Mouse (Mus musculus) adrenal gland, adult 8-10 months (tissue): ENCODE data around the gene Smarcb1. TPM values are rescaled to one million over a fixed set of nuclear protein-coding genes. Genes with fewer than 3 reads are reported as not detected.

Source experiments
- DNase-seq: peaks from one replicate; pipeline ENCODE4 v3.0.0; 2022
- total RNA-seq, 4 experiments: library from RNA; stranded (reverse); gene quantifications; 2 replicates each; pipeline ENCODE4 v1.2.4; 2022

Gene Smarcb1
- total RNA-seq: 100 to 1,000 TPM in 1 of 4 experiments, 10 to 100 TPM in 3; 73.2 to 105 (median 85.1) TPM

GRCm38 (mm10) chr10:75921026-75921725, at the start of gene Smarcb1:
TSS of gene Smarcb1 (minus strand) at chr10:75921617.
- peak; percentile 92 for DNase-seq

- no peak for DNase-seq
Measured at GRCm38 (mm10) chr10:75954381-75954811, 33.0 kb upstream of the Smarcb1 start, which contains the start of gene Gm5134. TSS of gene Gm5134 (plus strand) at chr10:75954514.

- no peak for DNase-seq
Measured at GRCm38 (mm10) chr10:75951424-75952050, 30.1 kb upstream of the Smarcb1 start.

GRCm38 (mm10) chr10:75950791-75951210, 29.4 kb upstream of the Smarcb1 start:
- no peak for DNase-seq

GRCm38 (mm10) chr10:75949053-75950045, 27.9 kb upstream of the Smarcb1 start:
- DNase-seq: peak; percentile 8

GRCm38 (mm10) chr10:75948079-75948478, 26.7 kb upstream of the Smarcb1 start:
- no peak for DNase-seq

GRCm38 (mm10) chr10:75945896-75946295, 24.5 kb upstream of the Smarcb1 start:
- no peak for DNase-seq

GRCm38 (mm10) chr10:75945213-75945612, 23.8 kb upstream of the Smarcb1 start:
- DNase-seq: peak; percentile 5

- DNase-seq: peak; percentile 50
Measured at GRCm38 (mm10) chr10:75944066-75944772, 22.8 kb upstream of the Smarcb1 start.

GRCm38 (mm10) chr10:75942736-75943477, 21.5 kb upstream of the Smarcb1 start, which contains the start of gene Vpreb3:
TSS of gene Vpreb3 (plus strand) at chr10:75943057.
- no peak for DNase-seq

GRCm38 (mm10) chr10:75941042-75941824, 19.8 kb upstream of the Smarcb1 start:
- no peak for DNase-seq

- DNase-seq: no peak
Measured at GRCm38 (mm10) chr10:75940520-75940919, 19.1 kb upstream of the Smarcb1 start, which contains the start of gene Gm867. TSS of gene Gm867 (minus strand) at chr10:75940672.

- no peak for DNase-seq
Measured at GRCm38 (mm10) chr10:75939481-75940234, 18.2 kb upstream of the Smarcb1 start.

- DNase-seq: peak; percentile 65
Measured at GRCm38 (mm10) chr10:75937851-75938643, 16.6 kb upstream of the Smarcb1 start.

- DNase-seq: no peak
Measured at GRCm38 (mm10) chr10:75936909-75937667, 15.7 kb upstream of the Smarcb1 start.

- peak; percentile 78 for DNase-seq
Measured at GRCm38 (mm10) chr10:75935680-75936541, 14.5 kb upstream of the Smarcb1 start, which contains the start of gene Mmp11. TSS of gene Mmp11 (minus strand) at chr10:75936496.

GRCm38 (mm10) chr10:75934991-75935390, 13.6 kb upstream of the Smarcb1 start:
- no peak for DNase-seq
